Mouse (Mus musculus): ENCODE measurements around the gene Set. TPM values are rescaled to one million over a fixed set of nuclear protein-coding genes. Genes with fewer than 3 reads are reported as not detected.

The Set gene
- total and polyA plus RNA-seq, 3 experiments = 515 to 1,049 (median 902) TPM

- H3K27ac ChIP-seq (ENCODE audit: insufficient read depth, low read depth) = no peak overlapping the region
- in situ Hi-C loops (cut with MboI; ENCODE audit: low pct_ligation_motif_present, low pct_unique_long_range_greater_than_20kb, low sequenced_read_pairs) = no loop called here
Measured at GRCm38 (mm10) chr2:30067962-30068361, 10.8 kb downstream of the Set start.

GRCm38 (mm10) chr2:30072875-30073274 is 15.7 kb downstream of the Set start:
- Histone ChIP-seq H3K4me1 (ENCODE audit: control insufficient read depth in 1 of 2, insufficient read depth in 2 of 2) (peaks cover 5 to 17% of the 10 kb centered on the region in 2 experiments), H3K36me3 (replicated peaks in 1 of 2; ENCODE audit: control insufficient read depth in 1 of 2, insufficient read depth in 1 of 2, low read length in 1 of 2) (peaks cover 37 to 52% of the 10 kb centered on the region in 2 experiments), H3K9ac (ENCODE audit: insufficient read depth, low read depth) (no peak overlapping the region), H3K27ac (ENCODE audit: insufficient read depth, low read depth) (no peak overlapping the region), H3K27me3 (replicated peaks) (no peaks in the 10 kb centered on the region), H3K4me2 (ENCODE audit: insufficient read depth, low read depth, poor library complexity, severe bottlenecking) (no peak overlapping the region), H3K4me3 (replicated peaks in 1 of 3; ENCODE audit: low read depth in 2 of 3, low read length in 2 of 3, poor library complexity in 1 of 3) (no peak overlapping the region), H3K79me2 (replicated peaks; ENCODE audit: control insufficient read depth, extremely low read depth, insufficient read depth, poor library complexity, severe bottlenecking) (peaks cover 27% of the 10 kb centered on the region), H3K9me3 (replicated peaks; ENCODE audit: low read length) (no peaks in the 10 kb centered on the region)
- in situ Hi-C loops (cut with MboI; ENCODE audit: low pct_ligation_motif_present, low pct_unique_long_range_greater_than_20kb, low sequenced_read_pairs) = no loop called here
- dilution Hi-C loops (cut with MboI; ENCODE audit: extremely low pct_ligation_motif_present, extremely low pct_unique_long_range_greater_than_20kb, low sequenced_read_pairs) = no loop called here
- DNase-seq (ENCODE audit: extremely low read depth) = no peak
- TF ChIP-seq USF2 (conservative IDR thresholded peaks at IDR 0.05; ENCODE audit: low read depth, low read length) (no peak), ELF1 (IDR thresholded peaks at IDR 0.05; ENCODE audit: low read depth, low read length) (no peak), MAFK (IDR thresholded peaks at IDR 0.05; ENCODE audit: insufficient replicate concordance, low read length) (no peak), POLR2A (IDR thresholded peaks at IDR 0.05; ENCODE audit: low read depth, low read length) (peak; percentile 9; the same call in 1 of the 2 replicates), KAT2A (IDR thresholded peaks at IDR 0.05; ENCODE audit: insufficient replicate concordance, low read length) (no peak), RCOR1 (conservative IDR thresholded peaks at IDR 0.05; ENCODE audit: low read depth, low read length) (no peak), EP300 (IDR thresholded peaks at IDR 0.05; ENCODE audit: low read length) (no peak), POLR2AphosphoS2 (IDR thresholded peaks at IDR 0.05; ENCODE audit: low read depth, low read length) (peak; percentile 58; the same call in 1 of the 2 replicates), TCF12 (IDR thresholded peaks at IDR 0.05; ENCODE audit: low read depth, low read length) (no peak), IRF4 (IDR thresholded peaks at IDR 0.05; ENCODE audit: low read depth, low read length) (no peak), GABPA (IDR thresholded peaks at IDR 0.05; ENCODE audit: insufficient replicate concordance, low read depth, low read length) (no peak), ZKSCAN1 (IDR thresholded peaks at IDR 0.05; ENCODE audit: borderline replicate concordance, low read depth, low read length) (no peak), MEF2A (IDR thresholded peaks at IDR 0.05; ENCODE audit: borderline replicate concordance, low read depth, low read length) (no peak), BHLHE40 (IDR thresholded peaks at IDR 0.05; ENCODE audit: low read depth, low read length) (no peak)

More at GRCm38 (mm10) chr2:30067962-30068361, 10.8 kb downstream of the Set start:
- TF ChIP-seq RAD21 (IDR thresholded peaks at IDR 0.05; ENCODE audit: low read depth, low read length) (no peak), MXI1 (IDR thresholded peaks at IDR 0.05; ENCODE audit: low read depth, low read length) (peak; percentile 92), SIN3A (IDR thresholded peaks at IDR 0.05; ENCODE audit: low read length) (peak; percentile 34; the same call in 1 of the 2 replicates), MYC (IDR thresholded peaks at IDR 0.05; ENCODE audit: low read depth, low read length) (peak; percentile 99), POLR2A (IDR thresholded peaks at IDR 0.05; ENCODE audit: low read depth, low read length) (no peak), MAX (IDR thresholded peaks at IDR 0.05; ENCODE audit: low read length) (peak; percentile 96), BHLHE40 (IDR thresholded peaks at IDR 0.05; ENCODE audit: low read depth, low read length) (peak; percentile 69; the same call in 1 of the 2 replicates)
- dilution Hi-C loops (cut with MboI; ENCODE audit: extremely low pct_ligation_motif_present, extremely low pct_unique_long_range_greater_than_20kb, low sequenced_read_pairs) = no loop called here
- H3K9me3 ChIP-seq (replicated peaks; ENCODE audit: low read length) = no peaks in the 10 kb centered on the region
- peak; percentile 40 for DNase-seq (ENCODE audit: extremely low read depth)
- peaks cover 6 to 13% of the 10 kb centered on the region in 2 experiments; a peak in 3 of 4 replicates for H3K4me1 ChIP-seq (ENCODE audit: control insufficient read depth in 1 of 2, insufficient read depth in 2 of 2)
- H3K36me3 ChIP-seq (replicated peaks in 1 of 2; ENCODE audit: control insufficient read depth in 1 of 2, insufficient read depth in 1 of 2, low read length in 1 of 2) = peaks cover 31 to 40% of the 10 kb centered on the region in 2 experiments
- peak overlapping the region; percentile 90 for H3K9ac ChIP-seq (ENCODE audit: insufficient read depth, low read depth)
- H3K79me2 ChIP-seq (replicated peaks; ENCODE audit: control insufficient read depth, extremely low read depth, insufficient read depth, poor library complexity, severe bottlenecking) = peaks cover 71% of the 10 kb centered on the region
- H3K27me3 ChIP-seq (replicated peaks) = no peaks in the 10 kb centered on the region
- H3K4me2 ChIP-seq (ENCODE audit: insufficient read depth, low read depth, poor library complexity, severe bottlenecking) = peak overlapping the region; percentile 97
- H3K4me3 ChIP-seq (replicated peaks in 1 of 3; ENCODE audit: low read depth in 2 of 3, low read length in 2 of 3, poor library complexity in 1 of 3) = peak overlapping the region; percentile 91 to 99 (median 98)

Data from CH12.LX (cell line).